Mouse (Mus musculus) liver, embryonic 14.5 days (tissue): ENCODE data around the gene Fam192a.

Experiments used
- CTCF ChIP-seq: IDR thresholded peaks from 2 replicates; pipeline ENCODE4 v1.5.1; 2016; ENCODE audit warnings: antibody characterized with exemption, low read depth, control low read depth
- EP300 ChIP-seq: IDR thresholded peaks from 2 replicates; pipeline ENCODE4 v1.6.1; 2016; ENCODE audit warnings: antibody characterized with exemption, low read depth

DNA sequence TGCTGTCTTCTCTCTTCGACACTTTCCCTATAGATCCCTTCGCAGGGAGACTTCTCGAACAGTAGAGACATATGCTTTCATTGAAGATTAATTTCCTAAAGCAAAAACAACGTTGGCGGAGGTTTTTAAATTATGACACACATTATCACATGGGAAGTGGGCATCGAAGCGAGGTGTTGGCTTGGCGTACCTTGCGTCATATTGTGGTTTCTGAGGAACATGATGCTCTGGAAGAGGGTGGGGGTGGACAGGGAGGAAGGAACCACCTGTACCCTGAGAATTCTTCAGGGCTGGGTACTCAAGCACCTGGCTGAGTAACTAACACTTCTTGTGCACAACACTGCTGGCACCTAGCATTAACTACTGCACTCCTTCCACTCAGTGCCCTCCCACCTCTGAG lies 77.2 kb downstream of the Fam192a start:
- no peak for TF ChIP-seq CTCF
- TF ChIP-seq EP300, result no peak
